Mouse (Mus musculus) forelimb bud, embryonic 11.5 days (tissue): ENCODE measurements at regions not wholly inside any gene's neighbourhood (a gene's known extent, or its start where the extent isn't known, plus 50 kb on each side); places are given as distances from the start of the nearest gene placed in this dataset.

Experiments
- DNase-seq: peaks from one replicate; pipeline ENCODE4 v3.0.0-alpha.2; 2012; ENCODE audit warnings: low read depth, low spot score

GRCm38 (mm10) chr3:42129821-42130560, 387.6 kb downstream of the D3Ertd751e start:
- no peak for DNase-seq

- no peak for DNase-seq
Observed at GRCm38 (mm10) chr3:42132322-42132721, 389.9 kb downstream of the D3Ertd751e start.

- no peak for DNase-seq
Observed at GRCm38 (mm10) chr3:42153372-42153771, 411.0 kb downstream of the D3Ertd751e start.

GRCm38 (mm10) chr3:42154909-42155308, 412.5 kb downstream of the D3Ertd751e start:
- DNase-seq = no peak

- no peak for DNase-seq
Observed at GRCm38 (mm10) chr3:42163666-42164065, 421.3 kb downstream of the D3Ertd751e start.

- DNase-seq = no peak
Observed at GRCm38 (mm10) chr3:42199206-42199605, 456.8 kb downstream of the D3Ertd751e start.

GRCm38 (mm10) chr3:42201373-42201772, 459.0 kb downstream of the D3Ertd751e start:
- DNase-seq = no peak

- no peak for DNase-seq
Observed at GRCm38 (mm10) chr3:42205640-42206039, 463.2 kb downstream of the D3Ertd751e start.

- DNase-seq = no peak
Observed at GRCm38 (mm10) chr3:42211420-42211819, 469.0 kb downstream of the D3Ertd751e start.

- no peak for DNase-seq
Observed at GRCm38 (mm10) chr3:42212456-42212855, 470.0 kb downstream of the D3Ertd751e start.

GRCm38 (mm10) chr3:42213163-42213562, 470.8 kb downstream of the D3Ertd751e start:
- DNase-seq = no peak

GRCm38 (mm10) chr3:42214624-42215276, 472.3 kb downstream of the D3Ertd751e start:
- peak; percentile 26 for DNase-seq

- DNase-seq = no peak
Observed at GRCm38 (mm10) chr3:42218719-42219118, 476.3 kb downstream of the D3Ertd751e start.

- no peak for DNase-seq
Observed at GRCm38 (mm10) chr3:42227679-42228398, 485.4 kb downstream of the D3Ertd751e start.

GRCm38 (mm10) chr3:42228399-42228755, 486.0 kb downstream of the D3Ertd751e start:
- no peak for DNase-seq

GRCm38 (mm10) chr3:42232268-42232667, 489.9 kb downstream of the D3Ertd751e start:
- DNase-seq = no peak

- no peak for DNase-seq
Observed at GRCm38 (mm10) chr3:42233756-42234155, 491.3 kb downstream of the D3Ertd751e start.

GRCm38 (mm10) chr3:42235515-42235914, 493.1 kb downstream of the D3Ertd751e start:
- no peak for DNase-seq
